Mouse (Mus musculus) hindbrain, embryonic 16.5 days (tissue): ENCODE data around the gene Ndufaf7. TPM values are rescaled to one million over a fixed set of nuclear protein-coding genes. Genes with fewer than 3 reads are reported as not detected.

Experiments
- ATAC-seq: fragments of 200-750 bp; cut with Nextera tagmentation; 2 replicates; pipeline ENCODE4 v1.8.0; 2017; ENCODE audit warnings: moderate TSS enrichment, moderate library complexity
- H3K27ac ChIP-seq: fragments of 300-500 bp; sonication (generic); 2 replicates; pipeline ENCODE4 v1.5.1; 2014; ENCODE audit warnings: low read depth, mild to moderate bottlenecking, control low read depth, low read length, moderate library complexity
- H3K27me3 ChIP-seq: fragments of 300-500 bp; sonication (generic); replicated peaks from 2 replicates; pipeline ENCODE4 v1.6.1; 2014; ENCODE audit warnings: low read length; ENCODE audit not compliant: control insufficient read depth, insufficient read depth
- H3K36me3 ChIP-seq: fragments of 300-500 bp; sonication (generic); 2 replicates; pipeline ENCODE4 v1.6.1; 2014; ENCODE audit warnings: mild to moderate bottlenecking, low read length, moderate library complexity, mixed read lengths; ENCODE audit not compliant: control insufficient read depth, insufficient read depth
- H3K4me1 ChIP-seq: fragments of 300-500 bp; sonication (generic); 2 replicates; pipeline ENCODE4 v1.6.1; 2014; ENCODE audit warnings: low read depth, low read length; ENCODE audit not compliant: control insufficient read depth, insufficient read depth
- H3K4me2 ChIP-seq: fragments of 300-500 bp; sonication (generic); 2 replicates; pipeline ENCODE4 v1.6.1; 2014; ENCODE audit warnings: mild to moderate bottlenecking, low read length, control low read depth, moderate library complexity
- H3K4me3 ChIP-seq: fragments of 300-500 bp; sonication (generic); 2 replicates; pipeline ENCODE4 v1.5.1; 2014; ENCODE audit warnings: mild to moderate bottlenecking, low read length, control low read depth, moderate library complexity
- H3K9ac ChIP-seq: fragments of 300-500 bp; sonication (generic); 2 replicates; pipeline ENCODE4 v1.6.1; 2014; ENCODE audit warnings: low read depth, mild to moderate bottlenecking, control low read depth, low read length, moderate library complexity
- H3K9me3 ChIP-seq: fragments of 300-500 bp; sonication (generic); 2 replicates; pipeline ENCODE4 v1.6.1; 2014; ENCODE audit warnings: mild to moderate bottlenecking, low read length, moderate library complexity; ENCODE audit not compliant: control insufficient read depth
- WGBS: fragments of 180-500 bp; shearing (Covaris S2); extraction: QIAGEN DNeasy Blood & Tissue Kit; methylation state at CpG from one replicate; pipeline ENCODE4 v1.1.7; 2014; 5-methylcytosine and 5-hydroxymethylcytosine counted together
- polyA plus RNA-seq: library from polyadenylated mRNA; unstranded; fragments of >200 nt; fragmentation: Nextera tagmentation; extraction: Ambion mirVana; gene quantifications from 2 replicates; pipeline ENCODE4 v1.2.1, GENCODE M21; 2015

Ndufaf7 gene
- polyA plus RNA-seq, 1 experiment from 2014 or later = 65.9 TPM

DNA sequence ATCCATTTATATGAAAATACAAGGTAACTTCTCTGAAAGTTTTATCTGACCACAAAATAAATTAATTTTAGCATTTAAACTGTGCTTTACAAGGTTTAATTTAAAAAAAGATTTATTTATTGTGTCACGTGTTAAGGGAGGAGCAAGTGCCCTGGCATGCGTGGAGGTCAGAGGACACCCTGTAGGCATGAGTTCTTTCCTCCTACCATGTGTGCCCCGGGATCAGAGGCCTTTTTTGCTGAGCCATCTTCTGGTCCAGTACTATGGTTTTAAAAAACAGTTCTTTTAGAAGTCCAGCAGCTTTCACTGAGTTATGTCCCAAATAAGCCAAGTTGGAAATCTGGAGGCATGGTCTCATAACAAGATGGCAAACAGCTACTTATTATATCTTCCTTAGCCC is 46.8 kb downstream of the Ndufaf7 start:
- H3K36me3 ChIP-seq = 0 out of 2 replicates have a peak, but pooled peaks cover 3% of the 10 kb centered on the region
- H3K9ac ChIP-seq = no peak overlapping the region
- no peak overlapping the region for H3K4me2 ChIP-seq
- no peaks in the 10 kb centered on the region for H3K9me3 ChIP-seq
- H3K4me1 ChIP-seq = no peaks in the 10 kb centered on the region
- no peak overlapping the region for H3K27ac ChIP-seq
- no peak for ATAC-seq
- no peak overlapping the region for H3K4me3 ChIP-seq
- WGBS = 90% methylated on average over 3 of the region's 3 CpGs
- no peaks in the 10 kb centered on the region for H3K27me3 ChIP-seq

DNA sequence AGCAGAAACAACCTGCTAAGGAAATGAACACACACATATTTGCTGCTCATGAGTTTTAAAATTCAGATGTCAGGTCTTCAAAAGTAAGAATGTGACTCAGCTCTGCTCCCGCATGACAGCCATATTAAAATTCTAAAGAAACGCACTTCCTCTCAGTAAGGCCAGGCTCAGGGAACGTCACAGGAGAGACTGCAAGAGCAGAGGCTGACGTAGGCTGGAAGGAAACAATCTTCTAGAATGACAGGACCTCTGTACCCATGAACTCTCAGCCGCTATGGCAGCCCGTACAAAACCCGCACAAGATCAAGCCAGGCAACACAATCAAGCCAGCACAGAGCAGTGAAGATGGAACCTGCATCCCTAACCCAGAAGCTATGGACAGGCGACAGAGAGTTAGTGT is 52.1 kb downstream of the Ndufaf7 start:
- no peak overlapping the region for H3K4me2 ChIP-seq
- WGBS = 77% methylated on average over 8 of the region's 8 CpGs
- H3K4me1 ChIP-seq = no peaks in the 10 kb centered on the region
- ATAC-seq = no peak
- H3K36me3 ChIP-seq = no peaks in the 10 kb centered on the region
- H3K27me3 ChIP-seq = no peaks in the 10 kb centered on the region
- H3K27ac ChIP-seq = no peak overlapping the region
- H3K9ac ChIP-seq = no peak overlapping the region
- H3K4me3 ChIP-seq = no peak overlapping the region
- H3K9me3 ChIP-seq = no peaks in the 10 kb centered on the region

DNA sequence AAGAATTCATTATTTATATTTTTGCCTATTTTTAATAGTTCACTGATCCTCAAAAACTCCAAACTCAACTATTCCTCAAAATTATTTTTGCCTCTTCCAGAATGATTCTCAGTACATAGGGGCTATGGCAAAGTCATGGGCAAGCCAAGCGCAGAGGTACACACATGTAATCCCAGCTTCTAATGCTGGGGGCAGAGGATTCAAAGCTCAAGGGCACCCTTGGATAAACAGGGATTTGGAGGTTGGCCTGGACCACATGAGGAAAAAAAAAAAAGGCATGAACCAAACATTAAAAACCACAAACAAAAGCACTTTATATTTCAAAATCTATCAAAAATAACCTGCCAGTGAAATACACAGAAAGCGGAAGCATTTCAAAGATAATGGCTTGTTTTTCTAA is 54.6 kb downstream of the Ndufaf7 start:
- ATAC-seq = no peak
- H3K27me3 ChIP-seq = no peaks in the 10 kb centered on the region
- no peaks in the 10 kb centered on the region for H3K4me1 ChIP-seq
- no peaks in the 10 kb centered on the region for H3K36me3 ChIP-seq
- no peak overlapping the region for H3K27ac ChIP-seq
- WGBS = 94% methylated on average over 2 of the region's 2 CpGs
- no peak overlapping the region for H3K4me3 ChIP-seq
- no peak overlapping the region for H3K4me2 ChIP-seq
- H3K9me3 ChIP-seq = no peaks in the 10 kb centered on the region
- H3K9ac ChIP-seq = no peak overlapping the region

GRCm38 (mm10) chr17:78992303-78993027 is 55.5 kb downstream of the Ndufaf7 start:
- H3K4me2 ChIP-seq = no peak overlapping the region
- H3K9me3 ChIP-seq = no peaks in the 10 kb centered on the region
- no peaks in the 10 kb centered on the region for H3K27me3 ChIP-seq
- H3K4me3 ChIP-seq = no peak overlapping the region
- H3K9ac ChIP-seq = no peak overlapping the region
- H3K4me1 ChIP-seq = no peaks in the 10 kb centered on the region
- no peak for ATAC-seq
- no peak overlapping the region for H3K27ac ChIP-seq
- WGBS = 80% methylated on average over 9 of the region's 9 CpGs
- no peaks in the 10 kb centered on the region for H3K36me3 ChIP-seq

- H3K27ac ChIP-seq = no peak overlapping the region
- H3K9ac ChIP-seq = no peak overlapping the region
- 26% methylated on average over 2 of the region's 2 CpGs for WGBS
- H3K9me3 ChIP-seq = no peaks in the 10 kb centered on the region
- no peak overlapping the region for H3K4me2 ChIP-seq
- no peaks in the 10 kb centered on the region for H3K4me1 ChIP-seq
- no peaks in the 10 kb centered on the region for H3K27me3 ChIP-seq
- no peak overlapping the region for H3K4me3 ChIP-seq
- no peaks in the 10 kb centered on the region for H3K36me3 ChIP-seq
- ATAC-seq = no peak
Measured at GRCm38 (mm10) chr17:78993670-78994069, 56.7 kb downstream of the Ndufaf7 start.

DNA sequence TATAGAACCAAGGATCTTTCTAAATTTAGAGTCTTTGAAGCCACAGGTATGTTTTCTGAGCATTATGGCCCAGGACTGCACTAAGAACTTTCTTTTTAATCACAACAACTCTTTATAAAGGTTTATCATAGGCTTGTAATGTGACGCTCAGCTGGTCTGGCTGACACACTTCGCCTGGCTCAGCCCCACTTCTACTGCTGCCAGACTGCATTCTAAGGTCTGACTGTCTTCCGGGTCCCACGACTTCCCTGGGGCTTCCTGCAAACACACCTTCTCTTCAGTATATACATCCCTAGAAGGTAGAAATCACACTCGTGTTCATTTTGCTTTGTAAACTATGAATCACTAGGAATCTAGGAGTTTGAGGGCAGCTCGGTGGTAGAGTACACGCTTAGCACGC is 57.4 kb downstream of the Ndufaf7 start:
- 90% methylated on average over 8 of the region's 8 CpGs for WGBS
- ATAC-seq = no peak
- H3K4me1 ChIP-seq = no peaks in the 10 kb centered on the region
- H3K9ac ChIP-seq = no peak overlapping the region
- H3K27me3 ChIP-seq = no peaks in the 10 kb centered on the region
- no peak overlapping the region for H3K27ac ChIP-seq
- no peaks in the 10 kb centered on the region for H3K36me3 ChIP-seq
- H3K9me3 ChIP-seq = no peaks in the 10 kb centered on the region
- no peak overlapping the region for H3K4me2 ChIP-seq
- no peak overlapping the region for H3K4me3 ChIP-seq

DNA sequence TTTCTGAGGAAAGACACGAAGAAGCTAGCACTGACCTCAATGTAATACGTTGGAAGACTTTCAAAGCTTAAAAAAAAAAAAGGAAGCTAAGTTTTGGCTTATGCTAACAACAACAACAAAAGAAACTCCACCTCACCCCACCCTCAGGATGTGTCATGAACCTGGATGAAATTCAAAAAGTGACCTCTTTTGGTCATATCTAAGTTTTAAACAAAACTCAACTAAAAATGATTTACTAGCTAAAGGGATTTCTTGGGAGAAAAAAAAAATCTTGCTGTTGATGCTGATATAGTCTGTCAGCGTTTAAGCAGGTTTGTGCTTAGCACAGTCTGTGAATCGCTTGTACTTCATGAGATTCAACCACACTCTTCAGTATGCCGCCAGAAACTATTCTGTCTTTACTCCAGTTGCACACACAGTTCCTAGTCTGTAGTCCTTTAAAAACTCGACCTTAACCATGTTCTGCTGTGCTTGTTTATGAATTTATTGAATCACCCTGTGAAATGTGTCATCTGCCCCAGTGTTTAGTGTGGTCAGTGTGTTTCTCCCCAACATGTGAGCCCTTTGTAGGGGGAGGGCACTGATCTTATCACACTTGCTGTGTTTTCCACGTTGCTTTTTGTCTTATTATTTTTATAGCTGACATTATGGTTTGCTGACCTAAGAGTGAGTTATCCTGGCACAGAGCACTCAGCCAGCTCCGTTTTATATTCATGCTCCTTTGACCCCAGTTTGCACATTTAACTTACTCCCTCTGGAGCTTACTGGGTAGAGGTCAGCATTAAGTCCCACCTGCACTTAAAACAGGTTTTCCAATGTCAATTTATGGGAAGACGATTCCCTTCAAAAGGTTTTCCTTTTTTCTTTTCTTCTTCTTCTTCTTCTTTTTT is 58.2 kb downstream of the Ndufaf7 start:
- whole genome bisulfite sequencing = 78% methylated on average over 9 of the region's 9 CpGs
- no peak overlapping the region for H3K9ac ChIP-seq

More for the DNA sequence above, 58.2 kb downstream of the Ndufaf7 start:
- Histone ChIP-seq H3K4me1 (no peaks in the 10 kb centered on the region), H3K36me3 (no peaks in the 10 kb centered on the region), H3K27ac (no peak overlapping the region), H3K4me2 (no peak overlapping the region), H3K9me3 (no peaks in the 10 kb centered on the region), H3K4me3 (no peak overlapping the region), H3K27me3 (no peaks in the 10 kb centered on the region)
- no peak for ATAC-seq

Other genes starting within 250 kb of the Ndufaf7 start
- gene Strn, start 199.9 kb upstream of the Ndufaf7 start, polyA plus RNA-seq = 4.3 and 5.8 TPM in 2 replicates
- gene Heatr5b, start 101.8 kb upstream of the Ndufaf7 start, polyA plus RNA-seq = 16.9 and 21.8 TPM in 2 replicates
- gene Gpatch11, start 101.6 kb upstream of the Ndufaf7 start, polyA plus RNA-seq = 54.4 and 56.9 TPM in 2 replicates
- 3.0 and 3.3 TPM in 2 replicates for gene Eif2ak2, start 54.6 kb upstream of the Ndufaf7 start, polyA plus RNA-seq
- 0.36 TPM in 1 of 2 replicates, not detected in the other for gene Sult6b1, start 30.1 kb upstream of the Ndufaf7 start, polyA plus RNA-seq
- 105 and 127 TPM in 2 replicates for gene Cebpzos, start 20.6 kb upstream of the Ndufaf7 start, polyA plus RNA-seq
- 29.7 and 32.0 TPM in 2 replicates for gene Cebpz, start 70 bp upstream of the Ndufaf7 start, polyA plus RNA-seq
- gene Prkd3, start 83.7 kb downstream of the Ndufaf7 start, polyA plus RNA-seq = 11.0 and 15.0 TPM in 2 replicates
- 25.9 and 32.9 TPM in 2 replicates for gene Qpct, start 114.8 kb downstream of the Ndufaf7 start, polyA plus RNA-seq